Mouse (Mus musculus): Measurements from ENCODE around the gene Nes. TPM values are rescaled to one million over a fixed set of nuclear protein-coding genes. Genes with fewer than 3 reads are reported as not detected.

Nes gene
- polyA plus RNA-seq, 1 experiment from 2014 or later, result 45.0 TPM

GRCm38 (mm10) chr3:87940611-87941010 is 30.3 kb upstream of the Nes start:
- CTCF ChIA-PET, result interaction anchor here (1.2 to 5.5 kb wide), 6 partner anchors 9 to 46 kb away, joined by 3 to 42 read pairs (median 12); partner anchors contain the start of genes Crabp2 and Nes
- DNase-seq (ENCODE audit: low read depth, low spot score), result no peak
- in situ Hi-C loops (cut with MboI; ENCODE audit: low pct_unique_long_range_greater_than_20kb), result loop anchor here (5.0 kb wide), 1 partner anchor 47 kb away; no protein-coding TSS in a partner anchor
- H3K27me3 ChIP-seq, result no peaks in the 10 kb centered on the region
- POLR2A ChIA-PET, result interaction anchor here (1.1 kb wide), 1 partner anchor 132 kb away, joined by 3 read pairs; no protein-coding TSS in a partner anchor
- TF ChIP-seq CTCF (IDR thresholded peaks at IDR 0.05), result no peak
- ATAC-seq, result no peak

DNA sequence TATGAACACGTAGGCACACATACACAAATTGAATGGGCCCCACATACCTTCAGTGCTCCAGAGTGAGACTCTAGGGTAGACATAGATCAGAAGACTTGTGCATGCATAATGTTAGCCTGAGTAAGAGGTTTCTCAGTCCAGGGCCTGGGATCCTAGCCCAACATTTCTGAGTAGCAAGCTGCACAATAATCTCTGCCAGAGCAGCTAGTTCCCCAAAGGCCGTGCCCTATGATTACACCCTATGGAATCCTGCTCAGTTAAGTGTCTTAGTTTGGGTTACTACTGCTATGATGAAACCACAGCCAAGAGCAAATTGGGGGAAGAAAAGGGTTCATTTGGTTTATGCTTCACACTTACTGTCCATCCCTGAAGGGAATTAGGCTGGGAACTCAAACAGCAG is 28.4 kb upstream of the Nes start:
- H3K27me3 ChIP-seq, result no peaks in the 10 kb centered on the region
- TF ChIP-seq CTCF (IDR thresholded peaks at IDR 0.05), result no peak
- ChIA-PET CTCF (interaction anchor here (0.9 to 5.5 kb wide), 4 partner anchors 12 to 44 kb away, joined by 3 to 42 read pairs (median 10); partner anchors contain the start of gene Nes), POLR2A (no interaction called here)
- DNase-seq (ENCODE audit: low read depth, low spot score) (no peak), ATAC-seq (no peak)
- in situ Hi-C loops (cut with MboI; ENCODE audit: low pct_unique_long_range_greater_than_20kb), result loop anchor here (5.0 kb wide), 1 partner anchor 45 kb away; no protein-coding TSS in a partner anchor

DNA sequence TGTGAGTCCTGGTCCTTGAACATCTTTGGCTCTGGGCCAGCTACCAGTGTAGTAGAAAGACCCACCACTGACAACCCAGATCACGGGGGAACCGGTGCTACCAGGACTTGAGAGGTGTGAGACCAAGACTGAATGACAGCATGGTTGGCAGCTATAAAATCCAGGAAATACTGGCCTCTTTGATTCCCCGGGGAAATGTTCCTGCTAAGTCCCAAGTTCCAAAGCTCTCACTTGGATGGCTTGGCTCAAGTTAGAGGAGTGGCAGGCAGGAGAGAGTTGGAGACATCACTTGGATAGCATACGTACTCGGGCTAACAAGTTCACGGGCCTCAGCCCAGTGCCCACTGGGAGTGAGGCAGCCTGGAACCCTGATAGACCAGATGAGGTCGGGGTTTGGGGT is 27.3 kb upstream of the Nes start:
- in situ Hi-C loops (cut with MboI; ENCODE audit: low pct_unique_long_range_greater_than_20kb), result loop anchor here (5.0 kb wide), 1 partner anchor 44 kb away; no protein-coding TSS in a partner anchor
- no peak for TF ChIP-seq CTCF (IDR thresholded peaks at IDR 0.05)
- no peak for DNase-seq (ENCODE audit: low read depth, low spot score)
- no peak for ATAC-seq
- ChIA-PET POLR2A (interaction anchor here (0.6 kb wide), 1 partner anchor 148 kb away, joined by 3 read pairs; no protein-coding TSS in a partner anchor), CTCF (interaction anchor here (4.2 kb wide), 1 partner anchor 27 kb away, joined by 18 read pairs; the partner anchor contains the start of gene Nes)
- H3K27me3 ChIP-seq, result no peaks in the 10 kb centered on the region

DNA sequence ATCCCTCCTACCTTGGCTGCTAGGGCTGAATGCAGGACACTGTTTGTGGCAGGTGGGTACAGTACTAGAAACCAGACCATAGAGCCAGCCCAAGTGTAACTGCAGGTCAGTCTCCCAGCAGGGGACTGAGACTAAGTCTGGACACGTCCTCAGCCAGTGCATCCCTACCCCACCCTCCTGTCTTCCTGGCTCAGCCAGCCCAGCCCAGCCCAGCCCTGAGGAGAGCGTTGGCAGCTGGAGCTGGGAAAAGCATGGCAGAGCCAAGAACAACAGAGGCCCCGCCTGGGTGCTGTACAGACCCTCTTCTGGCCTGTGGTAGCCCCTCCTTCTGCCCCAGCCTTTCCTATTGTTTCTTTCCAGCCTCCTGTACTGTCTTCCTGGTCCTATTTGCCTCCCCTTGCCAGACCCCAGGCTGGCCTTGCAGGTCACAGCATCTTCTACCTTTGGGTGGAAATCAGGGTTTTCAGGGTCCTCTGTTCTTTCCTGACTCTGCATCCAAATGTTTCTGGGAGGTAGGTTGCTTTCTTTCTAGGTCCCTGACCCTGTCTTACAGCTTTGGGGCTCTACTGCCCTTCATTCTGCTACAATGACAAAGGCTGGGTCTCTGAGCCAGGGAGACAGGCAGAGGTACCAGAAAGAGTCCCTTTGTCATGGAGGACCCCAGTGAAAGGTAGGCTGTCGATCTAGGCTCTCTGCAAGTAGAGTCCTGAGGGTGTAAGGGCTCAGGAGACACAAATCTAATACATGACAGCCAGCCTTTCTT is 25.9 kb upstream of the Nes start:
- TF ChIP-seq CTCF (IDR thresholded peaks at IDR 0.05), result no peak
- POLR2A ChIA-PET, result no interaction called here
- ATAC-seq, result no peak
- CTCF ChIA-PET, result interaction anchor here (1.0 kb wide), 2 partner anchors 9 to 25 kb away, joined by 3 read pairs; no protein-coding TSS in a partner anchor
- no peaks in the 10 kb centered on the region for H3K27me3 ChIP-seq
- DNase-seq (ENCODE audit: low read depth, low spot score), result no peak
- in situ Hi-C loops (cut with MboI; ENCODE audit: low pct_unique_long_range_greater_than_20kb), result loop anchor here (5.0 kb wide), 1 partner anchor 42 kb away; no protein-coding TSS in a partner anchor

GRCm38 (mm10) chr3:87945781-87946540 is 24.9 kb upstream of the Nes start:
- H3K27me3 ChIP-seq, result no peaks in the 10 kb centered on the region
- ATAC-seq (no peak), DNase-seq (ENCODE audit: low read depth, low spot score) (no peak)
- in situ Hi-C loops (cut with MboI; ENCODE audit: low pct_unique_long_range_greater_than_20kb), result no loop called here
- ChIA-PET POLR2A (no interaction called here), CTCF (no interaction called here)
- no peak for TF ChIP-seq CTCF (IDR thresholded peaks at IDR 0.05)

DNA sequence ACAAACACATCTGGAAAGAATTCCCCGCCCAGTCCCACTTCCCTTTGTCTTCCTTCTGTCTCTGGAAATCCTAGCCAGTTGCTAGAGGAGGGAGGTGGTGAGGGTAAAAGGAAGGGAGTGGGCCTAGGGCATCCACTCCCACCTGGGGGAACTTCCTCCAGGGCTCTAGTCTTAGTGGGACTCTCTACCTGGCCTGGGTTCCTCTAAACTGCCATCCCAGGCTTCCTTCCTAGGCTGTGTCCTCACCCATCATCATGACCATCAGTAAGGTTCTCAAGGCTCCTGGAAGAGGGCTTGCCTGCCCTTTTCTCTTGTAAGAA is 24.4 kb upstream of the Nes start:
- no peak for TF ChIP-seq CTCF (IDR thresholded peaks at IDR 0.05)
- no peaks in the 10 kb centered on the region for H3K27me3 ChIP-seq
- ChIA-PET CTCF (no interaction called here), POLR2A (no interaction called here)
- ATAC-seq, result no peak
- no peak for DNase-seq (ENCODE audit: low read depth, low spot score)
- in situ Hi-C loops (cut with MboI; ENCODE audit: low pct_unique_long_range_greater_than_20kb), result no loop called here

- TF ChIP-seq CTCF (IDR thresholded peaks at IDR 0.05), result no peak
- in situ Hi-C loops (cut with MboI; ENCODE audit: low pct_unique_long_range_greater_than_20kb), result no loop called here
- ChIA-PET POLR2A (interaction anchor here (0.6 kb wide), 1 partner anchor 202 kb away, joined by 6 read pairs; no protein-coding TSS in a partner anchor), CTCF (interaction anchor here (1.1 kb wide), 1 partner anchor 10 kb away, joined by 3 read pairs; no protein-coding TSS in a partner anchor)
- ATAC-seq, result no peak
- no peak for DNase-seq (ENCODE audit: low read depth, low spot score)
- H3K27me3 ChIP-seq, result no peaks in the 10 kb centered on the region
Observed at GRCm38 (mm10) chr3:87947056-87947810, 23.6 kb upstream of the Nes start.

- no peaks in the 10 kb centered on the region for H3K27me3 ChIP-seq
- ATAC-seq, result no peak
- CTCF ChIA-PET, result interaction anchor here (1.1 to 3.4 kb wide), 2 partner anchors 11 to 13 kb away, joined by 3 to 17 read pairs; no protein-coding TSS in a partner anchor
- DNase-seq (ENCODE audit: low read depth, low spot score), result no peak
- in situ Hi-C loops (cut with MboI; ENCODE audit: low pct_unique_long_range_greater_than_20kb), result no loop called here
- POLR2A ChIA-PET, result interaction anchor here (0.6 kb wide), 1 partner anchor 202 kb away, joined by 6 read pairs; no protein-coding TSS in a partner anchor
- TF ChIP-seq CTCF (IDR thresholded peaks at IDR 0.05), result no peak
Observed at GRCm38 (mm10) chr3:87947811-87948199, 23.1 kb upstream of the Nes start.

DNA sequence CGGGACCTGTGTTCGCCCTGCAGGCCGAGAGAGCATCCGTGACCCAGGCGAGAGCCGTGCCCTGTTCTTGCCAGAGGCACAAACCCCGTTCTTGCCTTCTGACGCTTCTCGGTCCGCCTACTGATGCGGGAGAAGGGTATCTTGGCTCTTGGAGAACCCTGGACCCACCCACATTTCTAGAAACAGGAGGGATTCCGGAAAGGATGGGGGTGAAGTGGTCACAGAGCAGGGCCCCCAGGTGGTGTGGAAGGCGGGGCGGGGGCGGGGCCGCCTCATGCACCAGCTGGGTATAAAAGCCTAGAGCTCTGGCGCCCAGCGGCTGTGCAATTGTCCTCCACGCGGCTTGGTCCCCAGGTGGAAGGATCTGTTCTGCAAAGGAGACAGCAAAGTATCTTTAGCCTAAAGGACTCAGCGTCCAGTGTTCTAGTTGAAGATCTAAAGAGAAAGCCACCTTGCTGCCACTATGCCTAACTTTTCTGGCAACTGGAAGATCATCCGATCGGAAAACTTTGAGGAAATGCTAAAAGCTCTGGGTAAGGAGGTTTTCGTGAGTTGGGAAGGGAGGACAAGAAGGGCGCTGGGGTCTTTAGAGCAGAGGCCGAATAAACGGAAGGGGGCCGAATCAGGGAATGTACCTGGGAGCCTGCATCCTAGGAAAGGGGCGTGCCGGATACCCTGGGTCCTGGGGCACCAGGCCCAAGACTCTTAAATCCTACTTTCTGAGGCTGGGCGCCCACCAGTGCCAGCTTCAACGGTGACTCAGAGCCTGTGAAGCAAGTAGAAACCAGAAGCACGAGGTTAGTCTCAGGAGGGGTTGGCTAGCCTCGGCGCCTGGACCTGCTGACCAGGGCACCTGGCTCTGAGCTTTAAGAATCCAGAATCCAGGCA is 22.3 kb upstream of the Nes start, which contains the start of gene Crabp2:
Gene Crabp2, plus strand, starts transcription at position 289 of the 888 bp plus-strand sequence.
- ATAC-seq, result peak; percentile 20

More for the DNA sequence above, 22.3 kb upstream of the Nes start, which contains the start of gene Crabp2:
- in situ Hi-C loops (cut with MboI; ENCODE audit: low pct_unique_long_range_greater_than_20kb), result no loop called here
- ChIA-PET CTCF (interaction anchor here (0.8 to 3.4 kb wide), 3 partner anchors 8 to 38 kb away, joined by 5 to 17 read pairs (median 9); no protein-coding TSS in a partner anchor), POLR2A (interaction anchor here (1.4 kb wide), 1 partner anchor 10 kb away, joined by 5 read pairs; no protein-coding TSS in a partner anchor)
- no peak for DNase-seq (ENCODE audit: low read depth, low spot score)
- TF ChIP-seq CTCF (IDR thresholded peaks at IDR 0.05), result no peak
- H3K27me3 ChIP-seq, result no peaks in the 10 kb centered on the region
